Mouse (Mus musculus) CH12.LX (cell line): Measurements from ENCODE around the gene Rab13.

Experiments used
- MAX ChIP-seq: IDR thresholded peaks from 2 replicates; pipeline ENCODE4 v1.6.1; 2011; ENCODE audit warnings: low read length, improper control_type of control experiment
- MAZ ChIP-seq: IDR thresholded peaks from 2 replicates; pipeline ENCODE4 v1.6.1; 2012; ENCODE audit warnings: low read depth, mild to moderate bottlenecking, inconsistent platforms, low read length, improper control_type of control experiment, moderate library complexity
- RAD21 ChIP-seq: IDR thresholded peaks from 2 replicates; pipeline ENCODE4 v1.6.1; 2011; ENCODE audit warnings: low read depth, mild to moderate bottlenecking, low read length, improper control_type of control experiment, moderate library complexity
- USF2 ChIP-seq: conservative IDR thresholded peaks from 2 replicates; pipeline ENCODE4 v1.6.1; 2011; ENCODE audit warnings: low read depth, low read length, improper control_type of control experiment

GRCm38 (mm10) chr3:90197548-90197947 is 15.9 kb upstream of the Rab13 start:
- TF ChIP-seq MAZ (no peak), USF2 (no peak), MAX (no peak), RAD21 (no peak)
